Mouse (Mus musculus) embryonic facial prominence, embryonic 11.5 days (tissue): Measurements from ENCODE around the gene Sgsm1. TPM values are rescaled to one million over a fixed set of nuclear protein-coding genes. Genes with fewer than 3 reads are reported as not detected.

ENCODE experiments used
- ATAC-seq: fragments of 200-750 bp; cut with Nextera tagmentation; replicated peaks from 2 replicates; pipeline ENCODE4 v1.8.0; 2017; ENCODE audit warnings: low read depth; ENCODE audit not compliant: insufficient number of reproducible peaks, low FRiP score, low TSS enrichment
- DNase-seq: peaks from one replicate; pipeline ENCODE4 v3.0.0-alpha.2; 2015; ENCODE audit warnings: low spot score
- H3K27ac ChIP-seq: fragments of 300-500 bp; sonication (generic); replicated peaks from 2 replicates; pipeline ENCODE4 v1.5.1; 2014; ENCODE audit warnings: mild to moderate bottlenecking, low read depth, low read length, control low read depth
- H3K27me3 ChIP-seq: fragments of 300-500 bp; sonication (generic); 2 replicates; pipeline ENCODE4 v1.6.1; 2014; ENCODE audit warnings: mild to moderate bottlenecking, low read length, moderate library complexity, mixed read lengths; ENCODE audit not compliant: control insufficient read depth, insufficient read depth
- H3K36me3 ChIP-seq: fragments of 300-500 bp; sonication (generic); replicated peaks from 2 replicates; pipeline ENCODE4 v1.6.1; 2014; ENCODE audit warnings: low read depth, mild to moderate bottlenecking, low read length, moderate library complexity, mixed read lengths; ENCODE audit not compliant: control insufficient read depth, insufficient read depth
- H3K4me1 ChIP-seq: fragments of 300-500 bp; sonication (generic); 2 replicates; pipeline ENCODE4 v1.6.1; 2014; ENCODE audit warnings: low read length, mixed read lengths; ENCODE audit not compliant: control insufficient read depth, insufficient read depth
- H3K4me2 ChIP-seq: fragments of 300-500 bp; sonication (generic); 2 replicates; pipeline ENCODE4 v1.6.1; 2014; ENCODE audit warnings: low read depth, mild to moderate bottlenecking, control low read depth, low read length, moderate library complexity
- H3K4me3 ChIP-seq: fragments of 300-500 bp; sonication (generic); 2 replicates; pipeline ENCODE4 v1.5.1; 2014; ENCODE audit warnings: low read depth, low read length, control low read depth
- H3K9ac ChIP-seq: fragments of 300-500 bp; sonication (generic); replicated peaks from 2 replicates; pipeline ENCODE4 v1.6.1; 2014; ENCODE audit warnings: mild to moderate bottlenecking, control low read depth, low read length
- H3K9me3 ChIP-seq: fragments of 300-500 bp; sonication (generic); replicated peaks from 2 replicates; pipeline ENCODE4 v1.6.1; 2016; ENCODE audit warnings: mild to moderate bottlenecking, low read length, inconsistent platforms, mixed read lengths; ENCODE audit not compliant: control insufficient read depth
- WGBS: fragments of 180-500 bp; shearing (Covaris S2); extraction: QIAGEN DNeasy Blood & Tissue Kit; methylation state at CpG from one replicate; pipeline ENCODE4 v1.1.7; 2014; 5-methylcytosine and 5-hydroxymethylcytosine counted together
- polyA plus RNA-seq: library from polyadenylated mRNA; unstranded; fragments of >200 nt; fragmentation: Nextera tagmentation; extraction: Ambion mirVana; gene quantifications from 2 replicates; pipeline ENCODE4 v1.2.1, GENCODE M21; 2014

Gene Sgsm1
- polyA plus RNA-seq, 1 experiment from 2014 or later: 7.4 TPM

DNA sequence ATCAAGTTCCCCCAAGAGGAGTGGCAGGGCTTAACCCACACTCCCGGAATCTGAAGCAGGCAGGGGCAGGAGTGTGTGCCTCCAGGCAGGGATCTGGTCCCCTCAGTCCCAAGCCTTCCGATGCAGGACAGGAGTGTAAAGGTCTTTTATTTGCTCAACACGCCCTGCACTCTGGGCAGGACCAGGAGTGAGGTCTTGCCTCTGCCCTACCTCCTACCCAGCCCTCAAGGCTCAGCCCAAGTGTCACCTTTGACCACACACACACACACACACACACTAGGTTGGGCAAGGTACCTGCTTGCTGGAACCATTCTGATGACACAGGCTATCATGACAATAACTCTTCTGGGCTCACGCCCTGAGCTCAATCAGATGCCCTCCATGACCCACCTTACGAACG is 91.1 kb downstream of the Sgsm1 start:
- no peak for DNase-seq
- Histone ChIP-seq H3K4me1 (peaks cover 6% of the 10 kb centered on the region), H3K27me3 (peaks cover 8% of the 10 kb centered on the region), H3K9ac (no peak overlapping the region), H3K9me3 (no peaks in the 10 kb centered on the region), H3K36me3 (no peaks in the 10 kb centered on the region), H3K27ac (no peak overlapping the region), H3K4me3 (no peak overlapping the region), H3K4me2 (no peak overlapping the region)
- ATAC-seq: no peak
- WGBS: 65% methylated on average over 6 of the region's 6 CpGs

DNA sequence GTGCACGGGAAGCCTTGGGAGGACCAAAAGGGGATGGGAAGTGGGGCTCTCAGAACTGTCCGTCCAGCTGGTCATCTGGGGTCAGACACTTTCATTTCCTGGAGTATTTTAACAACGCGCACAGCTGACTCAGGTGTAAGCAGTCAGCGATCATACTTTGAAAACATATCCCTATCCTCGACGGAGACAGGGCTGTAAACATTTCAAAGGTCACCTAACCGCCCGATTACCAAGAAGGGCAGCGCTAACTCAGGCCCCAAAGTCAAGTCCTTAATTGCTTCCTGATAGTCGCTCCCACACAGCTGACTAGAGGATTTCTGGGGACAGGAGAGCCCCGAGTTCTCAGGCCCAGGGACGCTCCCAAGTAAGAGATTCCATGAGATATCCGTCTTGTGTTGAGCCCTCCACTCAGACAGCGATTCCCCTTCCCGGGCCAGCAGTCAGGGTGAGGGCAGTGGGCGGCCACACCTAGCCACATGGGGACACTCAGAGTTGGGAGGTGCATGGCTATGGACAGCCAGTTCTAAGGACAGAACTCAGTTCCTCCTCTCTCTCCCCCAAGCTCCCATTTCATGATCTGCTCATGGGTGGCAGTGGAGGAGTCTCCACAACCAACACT is 91.9 kb downstream of the Sgsm1 start:
- ATAC-seq: no peak
- H3K9me3 ChIP-seq: no peaks in the 10 kb centered on the region

GRCm38 (mm10) chr5:113217076-113217475 is 93.5 kb downstream of the Sgsm1 start:
- DNase-seq: no peak
- 86% methylated on average over 12 of the region's 12 CpGs for WGBS

More for the DNA sequence above, 91.9 kb downstream of the Sgsm1 start:
- Histone ChIP-seq H3K4me2 (no peak overlapping the region), H3K4me3 (no peak overlapping the region), H3K9ac (no peak overlapping the region), H3K36me3 (no peaks in the 10 kb centered on the region), H3K4me1 (peaks cover 6% of the 10 kb centered on the region), H3K27ac (no peak overlapping the region), H3K27me3 (peaks cover 8% of the 10 kb centered on the region)
- DNase-seq: no peak
- 67% methylated on average over 17 of the region's 17 CpGs for WGBS

GRCm38 (mm10) chr5:113216328-113216960 is 94.1 kb downstream of the Sgsm1 start:
- H3K4me3 ChIP-seq: no peak overlapping the region
- peaks cover 8% of the 10 kb centered on the region for H3K27me3 ChIP-seq
- ATAC-seq (no peak), DNase-seq (no peak)
- 83% methylated on average over 14 of the region's 14 CpGs for WGBS
- no peak overlapping the region for H3K9ac ChIP-seq
- H3K36me3 ChIP-seq: no peaks in the 10 kb centered on the region
- H3K4me2 ChIP-seq: no peak overlapping the region
- no peaks in the 10 kb centered on the region for H3K9me3 ChIP-seq
- H3K27ac ChIP-seq: no peak overlapping the region
- peaks cover 6% of the 10 kb centered on the region for H3K4me1 ChIP-seq

More at GRCm38 (mm10) chr5:113217076-113217475, 93.5 kb downstream of the Sgsm1 start:
- Histone ChIP-seq H3K9ac (no peak overlapping the region), H3K36me3 (no peaks in the 10 kb centered on the region), H3K4me3 (no peak overlapping the region), H3K27me3 (peaks cover 8% of the 10 kb centered on the region), H3K27ac (no peak overlapping the region), H3K9me3 (no peaks in the 10 kb centered on the region), H3K4me1 (peaks cover 6% of the 10 kb centered on the region), H3K4me2 (no peak overlapping the region)
- no peak for ATAC-seq

DNA sequence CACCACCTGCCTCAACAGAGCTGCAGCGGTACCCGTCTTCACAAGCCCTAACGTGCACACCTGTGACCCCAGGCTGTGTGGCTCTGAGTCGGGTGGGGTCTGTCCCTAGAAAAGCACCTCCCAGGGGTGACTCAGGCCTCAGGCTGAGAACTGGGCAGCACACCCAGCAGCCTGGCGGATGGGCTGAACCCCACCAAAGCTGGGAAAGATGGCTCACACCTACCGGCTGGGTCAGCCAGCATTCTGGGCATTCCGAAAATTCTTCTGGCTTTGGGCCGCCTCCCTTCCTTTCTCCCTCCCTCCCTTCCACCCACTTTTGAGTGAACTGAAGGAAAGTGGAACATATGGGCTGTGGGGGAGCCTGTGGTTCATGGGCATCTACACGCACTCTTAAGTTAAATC is 95.0 kb downstream of the Sgsm1 start:
- DNase-seq (no peak), ATAC-seq (no peak)
- Histone ChIP-seq H3K9ac (no peak overlapping the region), H3K36me3 (no peaks in the 10 kb centered on the region), H3K9me3 (no peaks in the 10 kb centered on the region), H3K4me2 (no peak overlapping the region), H3K27ac (no peak overlapping the region), H3K4me1 (peaks cover 2% of the 10 kb centered on the region), H3K4me3 (no peak overlapping the region), H3K27me3 (peaks cover 3% of the 10 kb centered on the region)
- WGBS: 73% methylated on average over 9 of the region's 9 CpGs

GRCm38 (mm10) chr5:113214455-113214854 is 96.1 kb downstream of the Sgsm1 start:
- Histone ChIP-seq H3K27me3 (no peaks in the 10 kb centered on the region), H3K4me1 (0 out of 2 replicates have a peak, but pooled peaks cover 2% of the 10 kb centered on the region), H3K9me3 (no peaks in the 10 kb centered on the region), H3K27ac (no peak overlapping the region), H3K36me3 (no peaks in the 10 kb centered on the region), H3K4me2 (no peak overlapping the region), H3K4me3 (no peak overlapping the region), H3K9ac (no peak overlapping the region)
- DNase-seq: no peak
- no peak for ATAC-seq
- 73% methylated on average over 11 of the region's 11 CpGs for WGBS

GRCm38 (mm10) chr5:113214041-113214440 is 96.5 kb downstream of the Sgsm1 start:
- H3K4me2 ChIP-seq: no peak overlapping the region
- H3K27me3 ChIP-seq: no peaks in the 10 kb centered on the region
- H3K27ac ChIP-seq: no peak overlapping the region
- H3K9me3 ChIP-seq: no peaks in the 10 kb centered on the region
- 0 out of 2 replicates have a peak, but pooled peaks cover 2% of the 10 kb centered on the region for H3K4me1 ChIP-seq
- H3K9ac ChIP-seq: no peak overlapping the region
- no peak overlapping the region for H3K4me3 ChIP-seq
- no peak for DNase-seq
- no peak for ATAC-seq
- WGBS: 90% methylated on average over 8 of the region's 8 CpGs
- H3K36me3 ChIP-seq: no peaks in the 10 kb centered on the region

GRCm38 (mm10) chr5:113212156-113212835 is 98.3 kb downstream of the Sgsm1 start:
- DNase-seq (no peak), ATAC-seq (no peak)
- Histone ChIP-seq H3K9ac (no peak overlapping the region), H3K4me1 (0 out of 2 replicates have a peak, but pooled peaks cover 2% of the 10 kb centered on the region), H3K27ac (no peak overlapping the region), H3K4me3 (no peak overlapping the region), H3K27me3 (no peaks in the 10 kb centered on the region), H3K36me3 (no peaks in the 10 kb centered on the region), H3K9me3 (no peaks in the 10 kb centered on the region), H3K4me2 (no peak overlapping the region)
- 83% methylated on average over 10 of the region's 10 CpGs for WGBS
